Comparison of ENCODE assay signal across 30 mouse cellular contexts in the genomic region with DNA sequence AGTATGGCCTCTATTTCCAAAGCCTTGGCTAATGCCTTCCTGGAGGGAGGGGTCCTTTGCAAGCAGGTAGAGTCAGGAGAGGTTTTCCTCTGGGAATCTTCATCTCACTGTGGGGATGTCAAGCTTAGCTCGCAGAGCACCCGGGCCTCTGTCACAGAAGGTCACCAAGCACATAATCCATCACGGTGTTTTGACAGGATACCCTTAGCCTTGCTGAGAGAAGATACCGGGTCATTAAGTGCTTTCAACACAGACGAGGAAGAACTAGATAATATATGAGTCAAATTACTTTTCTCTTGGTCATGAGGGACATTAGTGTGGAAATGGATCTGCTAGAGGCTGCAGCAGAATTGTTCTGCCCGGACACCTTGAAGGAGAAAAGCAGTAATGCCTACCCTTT.
DNase-seq lines count a peak whose midpoint lies in the region; ATAC-seq lines count a peak whose summit lies in the region.
"Had no signal": no experiment of that assay in that cellular context is flagged by ENCODE, and none has a peak within 500 bp of the region (broad histone marks: within the 10 kb centered on the region; RNA-seq: fewer than 3 reads in every experiment).

No protein-coding gene starts in this region.

- DNase-seq in adrenal gland, postnatal 10 days = peak; percentile 11
- no peak for DNase-seq in adrenal gland, adult 18-20 months (ENCODE audit: low spot score in 2 of 2)
- no peak for DNase-seq in kidney, postnatal 14 days
- peak; percentile 17 to 27 for DNase-seq in adrenal gland, postnatal 36 days
- peak; percentile 39 for DNase-seq in embryo, embryonic 9.5 days (ENCODE audit: extremely low spot score)
- no peak for DNase-seq in retina, postnatal 1 day
- no peak for DNase-seq in gastrocnemius, adult 18-20 months (ENCODE audit: low spot score)
- DNase-seq: cerebellum, adult 2 months; cerebellum, postnatal 14 days; gastrocnemius, adult 2 months; gastrocnemius, postnatal 36 days; heart, adult 18-20 months; heart, postnatal 36 days; kidney, postnatal 10 days; left cerebral cortex, postnatal 4 days; liver, postnatal 0 days; lung, postnatal 4 days; right cerebral cortex, adult 18-20 months; spleen, adult 18-20 months; thymus, postnatal 14 days had no signal

- H3K9ac ChIP-seq in kidney, embryonic 15.5 days = no peak overlapping the region
- H3K9ac ChIP-seq: embryonic facial prominence, embryonic 13.5 days; forebrain, embryonic 15.5 days; liver, embryonic 12.5 days; liver, postnatal 0 days; midbrain, embryonic 13.5 days had no signal

- no peak overlapping the region for H3K27ac ChIP-seq in kidney, embryonic 15.5 days
- H3K27ac ChIP-seq: embryonic facial prominence, embryonic 13.5 days; forebrain, embryonic 10.5 days; forebrain, embryonic 15.5 days; gastrocnemius, adult 2 months; liver, embryonic 12.5 days; midbrain, embryonic 13.5 days had no signal

- ATAC-seq in kidney, embryonic 15.5 days (replicated peaks; ENCODE audit: low FRiP score) = peak; percentile 79
- ATAC-seq: CD4-positive, CD25-positive, alpha-beta regulatory T cell, adult 4 months; forebrain, embryonic 15.5 days; intestine, embryonic 16.5 days; liver, embryonic 12.5 days; liver, postnatal 0 days; midbrain, embryonic 13.5 days had no signal

- no peaks in the 10 kb centered on the region for H3K36me3 ChIP-seq in kidney, embryonic 15.5 days
- H3K36me3 ChIP-seq: embryonic facial prominence, embryonic 13.5 days; forebrain, embryonic 10.5 days; forebrain, embryonic 15.5 days; liver, embryonic 12.5 days; midbrain, embryonic 13.5 days had no signal

- H3K27me3 ChIP-seq in kidney, embryonic 15.5 days = no peaks in the 10 kb centered on the region
- H3K27me3 ChIP-seq: embryonic facial prominence, embryonic 13.5 days; forebrain, embryonic 15.5 days; liver, embryonic 12.5 days; megakaryocyte, embryonic 14.5 days; midbrain, embryonic 13.5 days had no signal

- no peaks in the 10 kb centered on the region for H3K9me3 ChIP-seq in kidney, embryonic 15.5 days (replicated peaks)
- H3K9me3 ChIP-seq: embryonic facial prominence, embryonic 13.5 days; forebrain, embryonic 10.5 days; forebrain, embryonic 15.5 days; liver, embryonic 12.5 days; megakaryocyte, embryonic 14.5 days; midbrain, embryonic 13.5 days had no signal

- 16% methylated on average over 6 of the region's 6 CpGs for WGBS in kidney, embryonic 15.5 days

- H3K4me1 ChIP-seq in kidney, embryonic 15.5 days = 0 out of 2 replicates have a peak, but pooled peaks cover 4% of the 10 kb centered on the region
- H3K4me1 ChIP-seq: embryonic facial prominence, embryonic 13.5 days; forebrain, embryonic 10.5 days; forebrain, embryonic 15.5 days; liver, embryonic 12.5 days; megakaryocyte, embryonic 14.5 days; midbrain, embryonic 13.5 days had no signal

- H3K4me2 ChIP-seq in kidney, embryonic 15.5 days = no peak overlapping the region
- H3K4me2 ChIP-seq: embryonic facial prominence, embryonic 13.5 days; forebrain, embryonic 15.5 days; heart, embryonic 11.5 days; liver, embryonic 12.5 days; midbrain, embryonic 13.5 days had no signal

- no peak overlapping the region for H3K4me3 ChIP-seq in kidney, embryonic 15.5 days (replicated peaks)
- H3K4me3 ChIP-seq: embryonic facial prominence, embryonic 13.5 days; forebrain, embryonic 10.5 days; forebrain, embryonic 15.5 days; gastrocnemius, adult 2 months; liver, embryonic 12.5 days; megakaryocyte, embryonic 14.5 days; midbrain, embryonic 13.5 days had no signal

Comparison
In these comparisons a context has a peak if more than half of its experiments do, and no peak if none do; other contexts are left out.
1. DNase-seq: peak in adrenal gland, postnatal 10 days (single experiment), adrenal gland, postnatal 36 days (2 of 2) and embryo, embryonic 9.5 days (single experiment); none in adrenal gland, adult 18-20 months (0 of 2), kidney, postnatal 14 days (single experiment), retina, postnatal 1 day (single experiment) and gastrocnemius, adult 18-20 months (single experiment).